Mouse (Mus musculus) A20 (cell line): ENCODE data around the gene Smim5.
A peak's percentile ranks its signal among the peaks of the same experiment; 100 is the strongest.

Experiments used
- DNase-seq: peaks from one replicate; pipeline ENCODE4 v3.0.0-alpha.2; 2011; ENCODE audit warnings: low read depth, low spot score

Gene Smim5

GRCm38 (mm10) chr11:115894755-115895520 lies 4.8 kb upstream of the Smim5 start:
- DNase-seq, result peak; percentile 26

- no peak for DNase-seq
Observed at GRCm38 (mm10) chr11:115898446-115898845, 1.3 kb upstream of the Smim5 start.

GRCm38 (mm10) chr11:115898886-115899285 lies 880 bp upstream of the Smim5 start:
- DNase-seq, result peak; percentile 55

GRCm38 (mm10) chr11:115900561-115901337 lies 983 bp downstream of the Smim5 start:
- no peak for DNase-seq

GRCm38 (mm10) chr11:115901338-115902161 lies 1.8 kb downstream of the Smim5 start:
- no peak for DNase-seq

GRCm38 (mm10) chr11:115902177-115902576 lies 2.4 kb downstream of the Smim5 start:
- no peak for DNase-seq

- no peak for DNase-seq
Observed at GRCm38 (mm10) chr11:115902831-115903230, 3.1 kb downstream of the Smim5 start.

- no peak for DNase-seq
Observed at GRCm38 (mm10) chr11:115903384-115904230, 3.8 kb downstream of the Smim5 start.

GRCm38 (mm10) chr11:115904231-115904955 lies 4.6 kb downstream of the Smim5 start:
- no peak for DNase-seq

GRCm38 (mm10) chr11:115904956-115905790 lies 5.4 kb downstream of the Smim5 start:
- DNase-seq, result no peak

- DNase-seq, result no peak
Observed at GRCm38 (mm10) chr11:115906116-115906515, 6.3 kb downstream of the Smim5 start.

GRCm38 (mm10) chr11:115906521-115906920 lies 6.8 kb downstream of the Smim5 start:
- no peak for DNase-seq

GRCm38 (mm10) chr11:115911134-115911561 lies 11.4 kb downstream of the Smim5 start:
- DNase-seq, result no peak

- DNase-seq, result no peak
Observed at GRCm38 (mm10) chr11:115911632-115912376, 12.0 kb downstream of the Smim5 start, which contains the start of gene Smim6. Gene Smim6, plus strand, starts transcription at chr11:115912017.

GRCm38 (mm10) chr11:115916579-115916978 lies 16.8 kb downstream of the Smim5 start:
- DNase-seq, result no peak

GRCm38 (mm10) chr11:115918637-115919036 lies 18.9 kb downstream of the Smim5 start:
- DNase-seq, result no peak

GRCm38 (mm10) chr11:115919073-115919472 lies 19.3 kb downstream of the Smim5 start:
- no peak for DNase-seq

GRCm38 (mm10) chr11:115920110-115920818 lies 20.5 kb downstream of the Smim5 start:
- DNase-seq, result peak; percentile 79
